Mouse (Mus musculus) liver, embryonic 13.5 days (tissue): ENCODE measurements around the gene Gm42906. TPM values are rescaled to one million over a fixed set of nuclear protein-coding genes. Genes with fewer than 3 reads are reported as not detected.

ENCODE experiments used
- ATAC-seq: fragments of 200-750 bp; cut with Nextera tagmentation; 2 replicates; pipeline ENCODE4 v1.8.0; 2017; ENCODE audit warnings: low read depth, mild to moderate bottlenecking, moderate number of reproducible peaks, moderate library complexity
- DNase-seq: peaks from one replicate; pipeline ENCODE4 v3.0.0; 2022
- H3K27ac ChIP-seq: fragments of 300-500 bp; sonication (generic); 2 replicates; pipeline ENCODE4 v1.5.1; 2015; ENCODE audit warnings: moderate library complexity, mild to moderate bottlenecking, inconsistent platforms
- H3K27me3 ChIP-seq: fragments of 300-500 bp; sonication (generic); 2 replicates; pipeline ENCODE4 v1.6.1; 2015; ENCODE audit warnings: mild to moderate bottlenecking, inconsistent platforms
- H3K36me3 ChIP-seq: fragments of 300-500 bp; sonication (generic); 2 replicates; pipeline ENCODE4 v1.6.1; 2015; ENCODE audit warnings: mild to moderate bottlenecking, inconsistent platforms
- H3K4me1 ChIP-seq: fragments of 300-500 bp; sonication (generic); replicated peaks from 2 replicates; pipeline ENCODE4 v1.6.1; 2015; ENCODE audit warnings: inconsistent platforms
- H3K4me2 ChIP-seq: fragments of 300-500 bp; sonication (generic); 2 replicates; pipeline ENCODE4 v1.6.1; 2015; ENCODE audit warnings: inconsistent platforms, mild to moderate bottlenecking, moderate library complexity
- H3K4me3 ChIP-seq: fragments of 300-500 bp; sonication (generic); replicated peaks from 2 replicates; pipeline ENCODE4 v1.5.1; 2015; ENCODE audit warnings: mild to moderate bottlenecking, inconsistent platforms
- H3K9ac ChIP-seq: fragments of 300-500 bp; sonication (generic); 2 replicates; pipeline ENCODE4 v1.6.1; 2015; ENCODE audit warnings: mild to moderate bottlenecking, inconsistent platforms
- H3K9me3 ChIP-seq: fragments of 300-500 bp; sonication (generic); replicated peaks from 2 replicates; pipeline ENCODE4 v1.6.1; 2016; ENCODE audit warnings: inconsistent platforms
- WGBS: fragments of 180-500 bp; shearing (Covaris S2); methylation state at CpG from one replicate; pipeline ENCODE4 v1.1.7; 2015; ENCODE audit not compliant: insufficient replicate concordance; 5-methylcytosine and 5-hydroxymethylcytosine counted together
- polyA plus RNA-seq: library from polyadenylated mRNA; unstranded; fragments of >200 nt; fragmentation: Nextera tagmentation; extraction: Ambion mirVana; gene quantifications from 2 replicates; pipeline ENCODE4 v1.2.1, GENCODE M21; 2015

Gm42906 gene
- polyA plus RNA-seq, 1 experiment from 2014 or later, result not detected

DNA sequence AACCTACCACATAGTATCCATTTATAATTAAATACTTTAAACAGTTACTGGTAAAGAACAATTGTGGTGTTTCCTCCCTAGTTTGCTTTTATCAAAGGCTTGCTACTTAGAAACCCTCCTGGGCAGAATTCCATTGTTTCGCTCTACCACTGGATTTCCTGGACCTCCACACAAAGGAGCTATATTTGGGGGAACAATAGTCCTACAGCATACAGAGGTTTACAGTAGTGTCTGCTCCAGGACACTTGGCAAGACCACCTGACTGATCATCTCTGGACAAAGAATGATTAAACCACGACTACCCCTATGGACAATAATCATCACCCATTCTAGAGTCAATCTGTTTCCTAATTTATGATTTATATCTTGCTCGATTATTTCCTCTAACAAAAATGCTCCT, 228.7 kb downstream of the Gm42906 start:
- Histone ChIP-seq H3K9me3 (no peaks in the 10 kb centered on the region), H3K27ac (no peak overlapping the region), H3K4me2 (no peak overlapping the region), H3K9ac (no peak overlapping the region), H3K4me1 (no peaks in the 10 kb centered on the region), H3K27me3 (no peaks in the 10 kb centered on the region), H3K4me3 (no peak overlapping the region), H3K36me3 (no peaks in the 10 kb centered on the region)
- DNase-seq (no peak), ATAC-seq (no peak)
- 50% methylated on average over 3 of the region's 3 CpGs for WGBS

DNA sequence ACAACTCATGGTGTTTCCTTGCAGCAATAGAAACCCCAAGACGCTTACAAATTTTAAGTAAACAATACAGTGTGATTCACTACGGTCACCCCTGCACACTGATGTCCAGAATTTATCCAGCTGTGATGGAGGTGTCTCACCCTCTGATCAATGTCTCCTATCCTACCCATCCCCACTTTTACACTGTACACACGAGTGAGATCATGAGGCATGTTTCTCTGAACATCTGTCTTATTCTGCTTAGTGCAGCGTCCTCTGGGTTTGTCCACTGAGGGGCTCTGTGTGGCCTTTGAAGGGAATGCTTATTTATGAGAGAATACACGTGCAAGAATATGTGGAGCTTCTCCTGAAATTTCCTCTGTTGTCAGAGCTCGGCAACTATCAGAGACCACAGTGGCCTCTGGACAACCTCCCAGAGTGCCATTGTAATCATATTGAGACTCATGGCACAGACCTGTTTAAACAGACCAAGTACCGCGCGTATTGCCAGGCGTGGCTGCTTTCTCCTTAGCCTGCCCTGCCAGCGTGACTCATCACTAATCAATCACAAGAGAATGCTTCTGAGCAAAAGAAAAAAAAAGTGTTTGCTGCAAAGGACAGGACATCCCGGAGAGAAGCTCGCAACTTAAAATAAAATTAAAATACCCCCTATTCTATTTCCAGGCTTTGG, 231.2 kb downstream of the Gm42906 start:
- Histone ChIP-seq H3K36me3 (no peaks in the 10 kb centered on the region), H3K9me3 (no peaks in the 10 kb centered on the region), H3K9ac (no peak overlapping the region), H3K27me3 (no peaks in the 10 kb centered on the region), H3K4me2 (no peak overlapping the region), H3K27ac (no peak overlapping the region), H3K4me1 (no peaks in the 10 kb centered on the region), H3K4me3 (no peak overlapping the region)
- WGBS, result 67% methylated on average over 13 of the region's 13 CpGs
- no peak for ATAC-seq
- no peak for DNase-seq

DNA sequence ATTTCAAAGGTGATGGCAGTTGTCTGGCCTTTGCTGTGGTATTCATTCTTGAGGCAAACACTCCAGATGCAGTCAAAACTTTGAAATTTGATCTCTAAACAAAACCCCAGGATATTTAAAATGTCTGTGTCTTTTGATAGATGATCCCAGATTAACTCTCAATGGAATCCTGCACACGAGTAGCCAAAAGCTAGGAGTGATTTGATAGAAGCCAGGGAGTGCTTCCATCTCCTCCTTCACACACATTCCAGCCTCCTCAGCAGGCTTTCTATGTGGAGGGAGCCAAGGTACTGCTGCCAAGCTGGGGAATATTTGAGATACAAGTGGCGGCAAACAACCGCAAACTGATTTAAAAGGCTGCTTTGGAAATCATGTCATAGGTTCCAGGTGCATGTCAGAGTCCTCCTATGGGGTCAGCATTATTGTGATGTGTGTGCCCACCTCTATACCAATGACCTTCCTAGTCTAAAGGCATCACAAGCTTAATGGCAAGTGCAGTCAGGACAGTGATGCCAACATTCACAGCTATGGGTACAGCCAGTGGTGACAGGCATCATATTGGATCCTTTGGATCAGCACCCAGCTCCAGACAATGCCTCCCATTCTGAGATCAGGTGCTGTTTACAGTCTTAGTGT, 234.0 kb downstream of the Gm42906 start:
- DNase-seq (no peak), ATAC-seq (no peak)
- Histone ChIP-seq H3K9me3 (no peaks in the 10 kb centered on the region), H3K4me1 (no peaks in the 10 kb centered on the region; the same call in 1 of the 2 replicates), H3K27me3 (0 out of 2 replicates have a peak, but pooled peaks cover 3% of the 10 kb centered on the region), H3K27ac (no peak overlapping the region), H3K4me3 (no peak overlapping the region), H3K9ac (no peak overlapping the region), H3K4me2 (no peak overlapping the region), H3K36me3 (no peaks in the 10 kb centered on the region)
- 63% methylated on average over 3 of the region's 3 CpGs for WGBS

GRCm38 (mm10) chr5:151192266-151192665, 235.7 kb downstream of the Gm42906 start:
- Histone ChIP-seq H3K9me3 (no peaks in the 10 kb centered on the region), H3K9ac (no peak overlapping the region), H3K4me1 (no peaks in the 10 kb centered on the region; the same call in 1 of the 2 replicates), H3K36me3 (no peaks in the 10 kb centered on the region), H3K4me3 (no peak overlapping the region), H3K4me2 (no peak overlapping the region), H3K27ac (no peak overlapping the region), H3K27me3 (0 out of 2 replicates have a peak, but pooled peaks cover 3% of the 10 kb centered on the region)
- DNase-seq (no peak), ATAC-seq (no peak)
- WGBS, result 54% methylated on average over 2 of the region's 2 CpGs

DNA sequence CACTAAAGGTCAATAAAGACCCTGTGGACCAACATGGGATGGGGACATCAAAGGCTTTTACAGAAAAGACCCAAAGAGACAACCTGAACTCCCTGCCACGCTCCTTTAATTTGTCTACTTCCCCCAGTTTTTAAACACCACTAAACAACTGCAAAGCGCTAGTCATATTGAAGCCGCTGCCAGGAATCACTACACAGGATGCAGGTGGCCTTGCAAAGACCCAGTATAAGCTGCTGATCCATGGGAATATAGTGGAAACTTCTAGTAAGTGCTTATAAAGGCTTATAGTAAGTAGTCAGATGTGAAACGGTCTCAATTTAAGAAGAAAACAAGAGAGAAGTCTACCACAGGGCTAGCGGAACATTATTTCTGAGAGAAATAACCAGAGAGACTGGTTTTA, 237.2 kb downstream of the Gm42906 start:
- Histone ChIP-seq H3K4me2 (no peak overlapping the region), H3K27ac (no peak overlapping the region), H3K27me3 (0 out of 2 replicates have a peak, but pooled peaks cover 3% of the 10 kb centered on the region), H3K4me1 (no peaks in the 10 kb centered on the region; the same call in 1 of the 2 replicates), H3K9me3 (no peaks in the 10 kb centered on the region), H3K36me3 (no peaks in the 10 kb centered on the region), H3K4me3 (no peak overlapping the region), H3K9ac (no peak overlapping the region)
- WGBS, result 69% methylated on average over 5 of the region's 5 CpGs
- no peak for ATAC-seq
- DNase-seq, result no peak

DNA sequence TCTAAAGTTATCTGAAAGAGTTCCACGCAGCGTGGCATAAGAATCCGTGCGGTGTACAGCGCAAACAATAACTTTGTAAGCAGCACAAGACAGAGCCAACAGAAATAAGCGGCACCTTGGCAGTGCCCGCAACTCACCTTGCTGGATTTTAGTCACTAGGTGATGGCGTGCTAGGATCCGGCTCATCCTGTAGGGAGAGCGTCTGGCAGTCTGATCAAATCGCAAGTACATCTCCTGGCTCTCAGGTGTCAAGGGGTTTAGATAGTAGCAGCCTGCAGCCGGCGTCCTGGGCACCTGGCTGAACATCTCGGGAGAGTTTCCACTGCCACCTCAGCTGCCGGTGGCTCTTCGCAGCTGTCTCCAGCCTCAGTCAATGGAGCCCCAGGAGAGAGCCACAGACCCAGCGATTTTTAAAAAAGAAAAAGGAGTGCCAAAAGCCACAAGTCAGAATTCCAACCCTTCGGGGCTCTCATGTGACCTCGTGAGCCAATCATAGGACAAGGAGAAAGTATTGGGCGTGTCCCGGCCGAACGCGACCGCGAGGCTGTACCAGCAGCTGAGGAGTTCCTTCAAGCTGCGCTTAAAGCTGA, 238.1 kb downstream of the Gm42906 start:
- ATAC-seq (peak; percentile 91), DNase-seq (peak; percentile 48)
- Histone ChIP-seq H3K36me3 (no peaks in the 10 kb centered on the region), H3K9me3 (no peaks in the 10 kb centered on the region), H3K27ac (no peak overlapping the region), H3K9ac (peak overlapping the region; percentile 57), H3K27me3 (0 out of 2 replicates have a peak, but pooled peaks cover 3% of the 10 kb centered on the region), H3K4me1 (no peaks in the 10 kb centered on the region; the same call in 1 of the 2 replicates), H3K4me2 (peak overlapping the region; percentile 73), H3K4me3 (peak overlapping the region; percentile 62)
- WGBS, result 3% methylated on average over 27 of the region's 27 CpGs

DNA sequence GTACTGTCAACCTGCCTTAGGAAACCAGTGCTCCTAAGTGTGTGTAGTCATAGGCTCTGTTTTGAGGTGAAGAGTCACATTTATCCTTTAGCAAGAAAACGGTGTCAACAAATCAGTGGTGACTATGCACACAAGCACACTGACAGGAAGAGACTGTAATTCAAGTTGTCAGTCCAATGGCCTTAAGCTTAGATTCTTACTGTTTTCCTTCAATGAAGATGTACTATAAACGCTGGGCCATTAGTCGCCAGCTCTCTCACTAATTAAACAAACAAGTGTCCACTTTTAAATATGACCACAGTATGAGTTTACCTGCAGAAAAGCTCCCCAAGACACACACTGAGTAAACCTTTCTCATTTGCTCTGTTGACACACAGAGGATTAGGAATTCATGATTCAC, 238.6 kb downstream of the Gm42906 start:
- Histone ChIP-seq H3K4me3 (peak overlapping the region; percentile 62), H3K27me3 (0 out of 2 replicates have a peak, but pooled peaks cover 3% of the 10 kb centered on the region), H3K9me3 (no peaks in the 10 kb centered on the region), H3K27ac (no peak overlapping the region), H3K4me2 (peak overlapping the region; percentile 73), H3K36me3 (no peaks in the 10 kb centered on the region), H3K4me1 (no peaks in the 10 kb centered on the region; the same call in 1 of the 2 replicates), H3K9ac (peak overlapping the region; percentile 57)
- DNase-seq (no peak), ATAC-seq (no peak)
- WGBS, result 26% methylated on average over 3 of the region's 3 CpGs

DNA sequence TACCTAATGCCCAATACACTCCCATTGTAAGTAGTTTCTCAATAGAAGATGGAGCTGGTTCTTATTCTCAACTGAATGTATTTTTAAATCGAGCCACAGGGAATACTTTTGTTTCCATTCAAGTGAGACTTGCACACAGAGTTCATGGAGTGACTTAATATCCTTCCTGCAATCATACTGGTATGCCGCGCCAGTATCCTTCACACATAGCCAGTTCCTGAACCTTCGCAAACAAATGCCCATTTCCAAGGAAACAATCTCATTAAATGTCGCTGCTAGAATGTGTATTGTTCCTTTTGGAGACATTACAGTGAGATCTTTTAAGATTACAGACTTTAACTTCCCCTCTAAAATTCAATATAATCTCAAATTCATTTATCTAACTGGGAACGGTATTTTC, 239.3 kb downstream of the Gm42906 start:
- H3K4me1 ChIP-seq, result no peaks in the 10 kb centered on the region; the same call in 1 of the 2 replicates
- no peak overlapping the region for H3K4me3 ChIP-seq
- DNase-seq (no peak), ATAC-seq (no peak)
- no peak overlapping the region for H3K27ac ChIP-seq
- no peak overlapping the region for H3K9ac ChIP-seq
- H3K9me3 ChIP-seq, result no peaks in the 10 kb centered on the region
- H3K36me3 ChIP-seq, result no peaks in the 10 kb centered on the region
- H3K4me2 ChIP-seq, result no peak overlapping the region
- H3K27me3 ChIP-seq, result 0 out of 2 replicates have a peak, but pooled peaks cover 3% of the 10 kb centered on the region
- 63% methylated on average over 6 of the region's 6 CpGs for WGBS

DNA sequence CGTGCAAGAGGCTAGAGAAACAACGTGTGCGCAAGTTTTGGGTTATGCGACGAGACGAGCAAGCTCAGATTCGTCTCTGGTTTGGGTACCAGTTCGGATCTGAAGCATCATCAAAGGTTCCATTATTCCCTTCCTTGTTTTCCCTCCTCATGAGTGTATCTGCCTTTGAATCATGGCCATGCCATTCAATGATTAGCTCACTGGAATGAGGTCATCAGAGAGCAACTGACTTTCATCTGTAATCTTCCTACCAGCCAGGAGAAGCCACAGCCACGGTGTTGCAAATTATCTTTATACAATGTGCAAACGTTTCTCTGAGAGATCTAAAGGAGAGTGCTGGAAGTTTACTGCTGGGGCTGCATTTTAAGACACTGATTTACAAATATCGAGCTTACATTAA, 240.6 kb downstream of the Gm42906 start:
- Histone ChIP-seq H3K27me3 (0 out of 2 replicates have a peak, but pooled peaks cover 3% of the 10 kb centered on the region), H3K4me2 (no peak overlapping the region), H3K9me3 (no peaks in the 10 kb centered on the region), H3K4me1 (no peaks in the 10 kb centered on the region; the same call in 1 of the 2 replicates), H3K9ac (no peak overlapping the region), H3K27ac (no peak overlapping the region), H3K4me3 (no peak overlapping the region), H3K36me3 (no peaks in the 10 kb centered on the region)
- no peak for ATAC-seq
- DNase-seq, result no peak
- 65% methylated on average over 11 of the region's 11 CpGs for WGBS

- no peak for ATAC-seq
- WGBS, result 27% methylated on average over 8 of the region's 8 CpGs
These were observed 242.6 kb downstream of the Gm42906 start for GRCm38 (mm10) chr5:151185286-151185856.

GRCm38 (mm10) chr5:151183656-151184240, 244.2 kb downstream of the Gm42906 start:
- Histone ChIP-seq H3K27ac (no peak overlapping the region), H3K27me3 (no peaks in the 10 kb centered on the region), H3K9me3 (no peaks in the 10 kb centered on the region), H3K4me3 (no peak overlapping the region), H3K4me1 (no peaks in the 10 kb centered on the region), H3K4me2 (no peak overlapping the region), H3K36me3 (no peaks in the 10 kb centered on the region), H3K9ac (no peak overlapping the region)
- DNase-seq (no peak), ATAC-seq (no peak)
- 50% methylated on average over 11 of the region's 11 CpGs for WGBS

More at GRCm38 (mm10) chr5:151185286-151185856, 242.6 kb downstream of the Gm42906 start:
- Histone ChIP-seq H3K9me3 (no peaks in the 10 kb centered on the region), H3K4me2 (no peak overlapping the region), H3K4me3 (no peak overlapping the region), H3K4me1 (no peaks in the 10 kb centered on the region; the same call in 1 of the 2 replicates), H3K36me3 (no peaks in the 10 kb centered on the region), H3K27ac (no peak overlapping the region), H3K27me3 (0 out of 2 replicates have a peak, but pooled peaks cover 3% of the 10 kb centered on the region), H3K9ac (no peak overlapping the region)
- DNase-seq, result no peak
